Mouse (Mus musculus) bone marrow, adult 2 months (tissue): Measurements from ENCODE around the gene Tnik.

Source experiments
- CTCF ChIP-seq: fragments of 200-500 bp; IDR thresholded peaks from 2 replicates; pipeline ENCODE4 v1.5.1; 2011; ENCODE audit warnings: low read length, control low read depth; ENCODE audit not compliant: control insufficient read depth, insufficient read depth
- POLR2A ChIP-seq: fragments of 200-500 bp; IDR thresholded peaks from 2 replicates; pipeline ENCODE4 v1.6.1; 2011; ENCODE audit warnings: low read depth, mild to moderate bottlenecking, control low read depth, low read length, borderline replicate concordance; ENCODE audit not compliant: control insufficient read depth

DNA sequence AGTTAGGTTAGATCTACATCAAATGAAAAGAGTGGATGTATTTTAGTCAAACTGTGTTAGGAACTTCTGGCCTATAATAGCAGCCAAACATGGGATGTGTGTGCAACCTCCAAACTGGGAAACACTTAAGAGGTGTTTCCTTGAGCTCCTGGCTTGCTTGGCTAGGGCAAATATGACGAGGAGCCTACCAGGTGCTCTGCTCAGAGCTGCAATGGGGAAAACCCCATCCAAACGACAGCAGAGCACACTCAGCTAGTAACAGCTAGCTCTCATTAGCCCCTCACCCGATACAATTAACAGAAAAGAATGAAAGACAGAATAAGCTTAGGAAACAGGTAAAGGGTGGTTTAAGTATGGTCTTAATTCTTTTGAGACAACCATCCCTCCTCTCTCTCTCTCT lies 157.7 kb downstream of the Tnik start:
- TF ChIP-seq POLR2A (no peak), CTCF (no peak)
